Mouse (Mus musculus) kidney, embryonic 15.5 days (tissue): ENCODE results near the gene Mfng. TPM values are rescaled to one million over a fixed set of nuclear protein-coding genes. Genes with fewer than 3 reads are reported as not detected.

Experiments used
- ATAC-seq: fragments of 200-750 bp; cut with Nextera tagmentation; replicated peaks from 2 replicates; pipeline ENCODE4 v1.8.0; 2017; ENCODE audit warnings: moderate TSS enrichment; ENCODE audit not compliant: low FRiP score
- H3K27ac ChIP-seq: fragments of 300-500 bp; sonication (generic); 2 replicates; pipeline ENCODE4 v1.5.1; 2015; ENCODE audit warnings: mild to moderate bottlenecking, inconsistent platforms
- H3K27me3 ChIP-seq: fragments of 300-500 bp; sonication (generic); 2 replicates; pipeline ENCODE4 v1.6.1; 2015; ENCODE audit warnings: inconsistent platforms
- H3K36me3 ChIP-seq: fragments of 300-500 bp; sonication (generic); 2 replicates; pipeline ENCODE4 v1.6.1; 2015; ENCODE audit warnings: inconsistent platforms
- H3K4me1 ChIP-seq: fragments of 300-500 bp; sonication (generic); 2 replicates; pipeline ENCODE4 v1.6.1; 2015; ENCODE audit warnings: inconsistent platforms
- H3K4me2 ChIP-seq: fragments of 300-500 bp; sonication (generic); 2 replicates; pipeline ENCODE4 v1.6.1; 2015; ENCODE audit warnings: moderate library complexity, mild to moderate bottlenecking, inconsistent platforms
- H3K4me3 ChIP-seq: fragments of 300-500 bp; sonication (generic); replicated peaks from 2 replicates; pipeline ENCODE4 v1.5.1; 2015; ENCODE audit warnings: mild to moderate bottlenecking, inconsistent platforms
- H3K9ac ChIP-seq: fragments of 300-500 bp; sonication (generic); 2 replicates; pipeline ENCODE4 v1.6.1; 2015; ENCODE audit warnings: mild to moderate bottlenecking, inconsistent platforms
- H3K9me3 ChIP-seq: fragments of 300-500 bp; sonication (generic); replicated peaks from 2 replicates; pipeline ENCODE4 v1.6.1; 2016; ENCODE audit warnings: inconsistent platforms
- WGBS: fragments of 180-500 bp; shearing (Covaris S2); methylation state at CpG from one replicate; pipeline ENCODE4 v1.1.7; 2015; ENCODE audit warnings: mixed read lengths; 5-methylcytosine and 5-hydroxymethylcytosine counted together
- polyA plus RNA-seq: library from polyadenylated mRNA; unstranded; fragments of >200 nt; fragmentation: Nextera tagmentation; extraction: Ambion mirVana; gene quantifications from 2 replicates; pipeline ENCODE4 v1.2.1, GENCODE M21; 2015

The Mfng gene
- polyA plus RNA-seq, 1 experiment from 2014 or later = 25.6 TPM

GRCm38 (mm10) chr15:78750608-78751350, 22.5 kb downstream of the Mfng start:
- Histone ChIP-seq H3K4me3 (no peak overlapping the region), H3K9ac (no peak overlapping the region), H3K27ac (no peak overlapping the region), H3K9me3 (no peaks in the 10 kb centered on the region), H3K27me3 (no peaks in the 10 kb centered on the region), H3K4me1 (peaks cover 7% of the 10 kb centered on the region; the same call in 1 of the 2 replicates), H3K4me2 (no peak overlapping the region), H3K36me3 (no peaks in the 10 kb centered on the region)
- 58% methylated on average over 6 of the region's 6 CpGs for WGBS
- no peak for ATAC-seq

DNA sequence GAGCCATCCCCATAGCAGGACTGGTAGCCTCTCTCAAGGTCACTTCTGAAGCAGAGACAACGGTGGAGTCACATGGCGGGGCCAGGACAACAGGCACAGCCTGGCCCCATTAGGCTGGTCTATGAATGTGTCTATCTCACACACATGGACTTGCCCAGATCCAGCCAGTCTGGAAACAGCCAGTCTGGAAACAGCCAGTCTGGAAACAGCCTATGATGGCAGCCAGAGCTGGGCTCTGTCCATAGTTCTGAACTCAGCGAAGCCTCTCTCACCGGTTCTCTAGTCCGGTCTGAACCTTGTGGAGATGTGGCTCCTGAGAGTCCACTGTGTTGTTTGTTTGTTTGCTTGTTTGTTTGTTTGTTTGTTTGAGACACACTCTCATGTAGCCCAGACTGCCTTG, 23.4 kb downstream of the Mfng start:
- WGBS = 36% methylated on average over 5 of the region's 5 CpGs
- Histone ChIP-seq H3K9ac (no peak overlapping the region), H3K36me3 (no peaks in the 10 kb centered on the region), H3K9me3 (no peaks in the 10 kb centered on the region), H3K27me3 (no peaks in the 10 kb centered on the region), H3K4me2 (no peak overlapping the region), H3K4me1 (peaks cover 7% of the 10 kb centered on the region; the same call in 1 of the 2 replicates), H3K4me3 (no peak overlapping the region), H3K27ac (no peak overlapping the region)
- ATAC-seq = no peak; the same call in 1 of the 2 replicates

DNA sequence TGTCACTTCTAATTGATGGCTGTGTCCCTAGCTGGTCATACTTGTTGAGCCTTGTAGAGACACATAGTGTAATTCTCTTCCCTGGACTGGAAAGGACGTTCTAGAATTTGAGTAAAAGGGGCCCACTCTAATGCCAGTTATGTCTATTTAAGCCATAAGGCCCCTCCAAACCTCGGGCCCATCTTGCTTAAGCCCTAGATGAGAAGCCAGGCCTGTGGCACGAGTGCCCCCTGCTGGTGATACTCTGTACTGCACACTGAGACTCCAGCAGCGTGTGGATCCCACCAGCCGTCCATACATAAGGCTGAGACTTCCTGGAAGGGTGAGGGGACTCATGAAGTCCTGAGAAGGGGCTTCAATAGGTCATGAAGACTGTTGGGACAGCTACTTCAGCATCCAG, 29.1 kb downstream of the Mfng start:
- H3K36me3 ChIP-seq = no peaks in the 10 kb centered on the region
- no peak overlapping the region for H3K4me3 ChIP-seq
- H3K4me2 ChIP-seq = no peak overlapping the region
- ATAC-seq = no peak
- no peak overlapping the region for H3K27ac ChIP-seq
- no peaks in the 10 kb centered on the region for H3K4me1 ChIP-seq
- 3% methylated on average over 5 of the region's 5 CpGs for WGBS
- H3K9ac ChIP-seq = no peak overlapping the region
- peaks cover 27% of the 10 kb centered on the region; the same call in 1 of the 2 replicates for H3K27me3 ChIP-seq
- no peaks in the 10 kb centered on the region for H3K9me3 ChIP-seq

DNA sequence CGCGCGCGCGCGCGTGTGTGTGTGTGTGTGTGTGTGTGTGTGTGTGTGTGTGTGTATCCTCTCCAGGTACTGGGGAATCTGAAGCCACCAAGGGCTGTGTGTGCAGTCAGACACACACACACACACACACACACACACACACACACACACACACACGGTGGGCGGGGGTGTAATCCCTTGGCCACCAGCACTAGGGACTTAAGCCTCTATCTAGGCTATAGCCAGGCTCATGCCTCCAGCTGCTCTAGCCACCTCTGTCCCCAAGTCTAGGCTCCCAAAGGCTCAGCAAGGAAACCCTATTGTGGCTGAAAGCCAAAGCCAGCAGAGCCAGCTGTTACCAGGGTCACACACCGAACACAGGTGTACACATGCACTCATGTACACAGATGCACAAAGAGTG, 30.4 kb downstream of the Mfng start:
- peaks cover 27% of the 10 kb centered on the region; the same call in 1 of the 2 replicates for H3K27me3 ChIP-seq
- no peak for ATAC-seq
- no peak overlapping the region for H3K27ac ChIP-seq
- H3K36me3 ChIP-seq = no peaks in the 10 kb centered on the region
- H3K9ac ChIP-seq = no peak overlapping the region
- H3K4me1 ChIP-seq = peaks cover 2% of the 10 kb centered on the region
- 82% methylated on average over 10 of the region's 10 CpGs for WGBS
- no peak overlapping the region for H3K4me3 ChIP-seq
- H3K4me2 ChIP-seq = no peak overlapping the region
- no peaks in the 10 kb centered on the region for H3K9me3 ChIP-seq

DNA sequence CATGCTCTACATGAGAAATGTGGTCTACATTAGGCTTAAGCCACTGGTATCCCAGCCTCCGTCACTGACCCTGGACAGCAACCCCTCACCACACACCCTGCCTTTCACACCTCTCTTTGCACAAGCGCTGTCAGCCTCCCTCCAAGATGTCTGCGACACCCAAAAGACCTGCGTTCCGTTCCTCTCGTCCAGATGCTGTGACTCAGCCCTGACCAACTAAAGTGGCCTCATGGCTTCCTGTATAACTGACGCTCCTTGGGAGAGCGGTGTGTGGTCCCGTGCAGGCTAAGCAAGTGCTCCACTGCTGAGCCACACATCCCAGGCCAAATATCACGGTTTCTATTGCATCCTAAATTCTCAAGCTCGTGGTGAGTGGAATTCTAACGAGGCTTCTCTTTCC, 32.6 kb downstream of the Mfng start:
- Histone ChIP-seq H3K4me2 (no peak overlapping the region), H3K36me3 (no peaks in the 10 kb centered on the region), H3K27me3 (peaks cover 40% of the 10 kb centered on the region; the same call in 1 of the 2 replicates), H3K27ac (no peak overlapping the region), H3K9me3 (no peaks in the 10 kb centered on the region), H3K4me1 (peaks cover 23% of the 10 kb centered on the region), H3K4me3 (no peak overlapping the region), H3K9ac (no peak overlapping the region)
- ATAC-seq = no peak
- 49% methylated on average over 12 of the region's 12 CpGs for WGBS

DNA sequence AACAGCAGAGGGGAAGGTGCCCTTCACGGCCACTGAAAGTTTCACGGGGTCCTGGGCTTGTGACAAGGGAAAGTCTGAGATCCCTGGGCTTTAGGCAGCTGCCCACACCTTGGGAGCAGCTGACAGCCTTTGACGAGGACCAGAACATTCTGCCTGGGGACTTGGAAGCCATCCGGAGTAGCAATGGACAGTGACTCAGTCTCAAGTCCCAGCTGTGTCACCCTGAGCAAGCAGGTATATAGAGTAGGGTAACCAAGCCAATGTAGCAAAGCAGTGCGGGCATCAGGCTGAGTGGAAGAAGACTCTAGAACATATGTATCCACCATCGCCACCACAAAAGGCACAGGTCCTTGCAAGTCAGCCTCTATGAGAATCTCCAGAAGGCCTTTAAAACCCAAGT, 36.1 kb downstream of the Mfng start:
- ATAC-seq = no peak
- H3K4me1 ChIP-seq = peaks cover 38% of the 10 kb centered on the region
- no peak overlapping the region for H3K4me2 ChIP-seq
- H3K9me3 ChIP-seq = no peaks in the 10 kb centered on the region
- H3K4me3 ChIP-seq = no peak overlapping the region
- peaks cover 45% of the 10 kb centered on the region for H3K27me3 ChIP-seq
- 0 out of 2 replicates have a peak overlapping the region, but pooled peaks have one; percentile 0 for H3K27ac ChIP-seq
- WGBS = 35% methylated on average over 6 of the region's 6 CpGs
- no peak overlapping the region for H3K9ac ChIP-seq
- H3K36me3 ChIP-seq = no peaks in the 10 kb centered on the region

- Histone ChIP-seq H3K4me3 (no peak overlapping the region), H3K36me3 (no peaks in the 10 kb centered on the region), H3K9ac (no peak overlapping the region), H3K27me3 (peaks cover 40% of the 10 kb centered on the region), H3K27ac (peak overlapping the region; percentile 48; the same call in 1 of the 2 replicates), H3K4me1 (peaks cover 38% of the 10 kb centered on the region), H3K4me2 (no peak overlapping the region), H3K9me3 (no peaks in the 10 kb centered on the region)
- ATAC-seq = peak; percentile 91
- WGBS = 10% methylated on average over 7 of the region's 7 CpGs
These were observed 36.6 kb downstream of the Mfng start for GRCm38 (mm10) chr15:78736681-78737100.

DNA sequence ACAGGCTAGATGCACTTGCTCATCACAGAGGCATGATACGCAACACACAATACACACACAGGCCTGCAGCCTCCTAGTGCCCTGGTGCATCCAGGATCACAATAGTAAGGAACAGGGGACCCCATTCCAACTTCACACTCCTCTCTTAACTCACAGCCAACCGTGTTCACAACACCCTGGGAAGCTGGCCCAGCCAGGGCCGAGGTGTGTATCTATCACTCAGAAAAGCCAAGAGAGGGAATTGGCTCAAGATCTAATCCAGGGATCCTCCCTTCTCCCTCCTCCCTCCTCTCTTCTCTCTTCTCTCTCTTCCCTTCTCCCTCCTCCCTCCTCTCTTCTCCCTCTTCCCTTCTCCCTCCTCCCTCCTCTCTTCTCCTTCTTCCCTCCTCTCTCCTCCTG, 37.1 kb downstream of the Mfng start:
- 30% methylated on average over 3 of the region's 3 CpGs for WGBS
- peaks cover 40% of the 10 kb centered on the region for H3K27me3 ChIP-seq
- no peak for ATAC-seq
- H3K36me3 ChIP-seq = no peaks in the 10 kb centered on the region
- H3K4me2 ChIP-seq = peak overlapping the region; percentile 35
- H3K4me3 ChIP-seq = no peak overlapping the region
- H3K27ac ChIP-seq = peak overlapping the region; percentile 48; the same call in 1 of the 2 replicates
- H3K4me1 ChIP-seq = peaks cover 38% of the 10 kb centered on the region
- no peak overlapping the region for H3K9ac ChIP-seq
- no peaks in the 10 kb centered on the region for H3K9me3 ChIP-seq

- no peaks in the 10 kb centered on the region for H3K9me3 ChIP-seq
- H3K27me3 ChIP-seq = peaks cover 40% of the 10 kb centered on the region
- 22% methylated on average over 17 of the region's 17 CpGs for WGBS
- no peaks in the 10 kb centered on the region for H3K36me3 ChIP-seq
- no peak overlapping the region for H3K4me3 ChIP-seq
- H3K27ac ChIP-seq = peak overlapping the region; percentile 48; the same call in 1 of the 2 replicates
- H3K4me2 ChIP-seq = peak overlapping the region; percentile 35
- H3K4me1 ChIP-seq = peaks cover 38% of the 10 kb centered on the region
- 0 out of 2 replicates have a peak, but pooled peaks have one; percentile 7 for ATAC-seq
- H3K9ac ChIP-seq = no peak overlapping the region
These were observed 37.7 kb downstream of the Mfng start for GRCm38 (mm10) chr15:78735431-78736180.

DNA sequence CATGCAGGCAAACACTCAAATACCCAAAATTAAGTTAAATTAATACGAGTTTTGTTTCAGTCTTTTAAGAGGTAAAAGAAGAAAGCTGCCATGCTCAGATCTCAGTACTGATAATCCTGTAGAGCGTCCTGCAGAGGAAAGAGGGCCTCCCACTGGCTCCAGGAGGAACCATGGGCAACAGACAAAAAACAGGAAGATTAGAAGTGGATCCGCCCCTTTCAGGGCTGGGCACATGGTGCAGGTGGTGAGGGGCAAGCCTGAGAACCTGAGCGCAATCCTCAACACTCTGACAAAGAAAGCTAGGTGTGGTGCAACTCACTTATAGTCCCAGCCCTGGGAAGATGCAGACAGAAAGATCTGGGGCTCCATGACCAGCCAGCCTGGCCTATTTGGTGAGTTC, 41.4 kb downstream of the Mfng start:
- Histone ChIP-seq H3K9me3 (no peaks in the 10 kb centered on the region), H3K4me1 (peaks cover 26% of the 10 kb centered on the region), H3K36me3 (no peaks in the 10 kb centered on the region), H3K27ac (no peak overlapping the region), H3K9ac (no peak overlapping the region), H3K4me3 (no peak overlapping the region), H3K27me3 (peaks cover 33% of the 10 kb centered on the region), H3K4me2 (no peak overlapping the region)
- no peak for ATAC-seq
- 71% methylated on average over 4 of the region's 4 CpGs for WGBS

DNA sequence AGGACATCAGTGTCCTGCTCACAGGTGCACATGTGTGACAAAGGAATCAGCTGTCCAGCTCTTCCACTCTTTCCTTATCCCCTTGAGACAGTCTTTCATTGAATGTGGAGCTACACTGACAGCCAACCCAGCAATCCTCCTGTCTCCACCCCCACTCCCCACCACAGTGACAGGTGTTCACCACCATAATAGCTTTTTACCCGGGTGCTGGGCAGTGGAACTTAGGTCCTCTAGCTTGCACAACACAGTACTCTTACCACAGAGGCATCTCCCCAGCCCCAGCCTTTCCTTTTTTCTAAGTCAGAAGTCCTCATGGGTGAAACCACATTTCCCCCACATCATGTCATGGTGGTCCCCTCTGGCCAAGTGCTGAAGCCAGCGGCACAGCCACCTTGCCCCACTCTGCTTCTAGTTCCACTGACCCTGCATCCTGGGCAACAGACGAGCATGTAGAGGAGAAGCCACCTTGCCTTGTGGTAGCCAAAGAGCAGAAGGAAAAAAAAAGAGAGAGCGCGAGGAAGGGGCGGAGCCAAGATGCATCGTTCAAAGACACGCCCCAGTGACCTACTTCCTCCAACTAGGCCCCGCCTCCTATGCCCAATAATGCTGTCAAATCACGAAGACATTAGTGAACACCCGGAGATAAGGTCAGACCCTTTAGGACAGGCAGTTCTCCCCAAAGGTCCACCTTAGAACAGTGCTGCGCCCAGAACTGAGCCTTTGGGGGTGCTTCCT, 42.8 kb downstream of the Mfng start:
- Histone ChIP-seq H3K4me2 (no peak overlapping the region), H3K36me3 (no peaks in the 10 kb centered on the region), H3K4me1 (peaks cover 13% of the 10 kb centered on the region), H3K9ac (no peak overlapping the region), H3K9me3 (no peaks in the 10 kb centered on the region), H3K27me3 (peaks cover 31% of the 10 kb centered on the region), H3K27ac (no peak overlapping the region), H3K4me3 (no peak overlapping the region)
- 79% methylated on average over 12 of the region's 12 CpGs for WGBS
- no peak for ATAC-seq

DNA sequence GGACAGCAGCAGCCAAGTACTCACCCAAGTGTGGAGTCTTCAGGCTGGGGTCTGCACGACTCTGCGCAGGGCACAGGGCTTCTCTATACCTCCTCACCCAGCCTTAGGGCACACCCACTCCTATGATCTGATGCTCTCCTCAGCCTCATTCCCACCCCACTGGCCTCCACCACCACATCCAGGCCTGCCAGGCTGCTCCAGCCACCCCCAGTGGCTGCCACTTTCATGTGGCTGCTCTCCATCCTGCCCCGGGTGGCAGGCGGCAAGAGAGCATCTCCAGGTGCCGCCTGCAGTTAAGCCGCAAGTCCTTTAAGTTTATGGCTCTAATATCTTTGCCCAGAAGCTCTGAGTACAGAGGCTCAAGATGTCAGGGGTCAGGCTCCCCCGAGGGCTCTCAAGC, 46.6 kb downstream of the Mfng start:
- no peaks in the 10 kb centered on the region for H3K36me3 ChIP-seq
- no peak overlapping the region for H3K9ac ChIP-seq
- no peak for ATAC-seq
- no peak overlapping the region for H3K27ac ChIP-seq
- no peaks in the 10 kb centered on the region for H3K9me3 ChIP-seq
- H3K4me2 ChIP-seq = no peak overlapping the region
- no peaks in the 10 kb centered on the region for H3K4me1 ChIP-seq
- WGBS = 43% methylated on average over 7 of the region's 7 CpGs
- H3K4me3 ChIP-seq = no peak overlapping the region
- H3K27me3 ChIP-seq = peaks cover 42% of the 10 kb centered on the region
